Mouse (Mus musculus) limb, embryonic 11.5 days (tissue): ENCODE results near the gene E130208F15Rik. TPM values are rescaled to one million over a fixed set of nuclear protein-coding genes. Genes with fewer than 3 reads are reported as not detected.

ENCODE experiments used
- polyA plus RNA-seq: library from polyadenylated mRNA; unstranded; fragments of >200 nt; fragmentation: Nextera tagmentation; extraction: Ambion mirVana; gene quantifications from 2 replicates; pipeline ENCODE4 v1.2.1, GENCODE M21; 2014

Gene E130208F15Rik
- polyA plus RNA-seq, 1 experiment from 2014 or later = not detected

Other genes with a start within 250 kb of the E130208F15Rik start
- gene Zfp82, start 248.8 kb upstream of the E130208F15Rik start, polyA plus RNA-seq = 4.3 and 4.7 TPM in 2 replicates
- gene Gm26920, start 231.3 kb upstream of the E130208F15Rik start, polyA plus RNA-seq = 3.2 and 4.6 TPM in 2 replicates
- gene Zfp566, start 231.2 kb upstream of the E130208F15Rik start, polyA plus RNA-seq = 17.0 and 19.7 TPM in 2 replicates
- 142 and 150 TPM in 2 replicates for gene Zfp260, start 227.0 kb upstream of the E130208F15Rik start, polyA plus RNA-seq
- gene Zfp382, start 199.8 kb upstream of the E130208F15Rik start, polyA plus RNA-seq = 6.5 and 8.6 TPM in 2 replicates
- gene Zfp146, start 152.0 kb upstream of the E130208F15Rik start, polyA plus RNA-seq = 14.6 and 18.7 TPM in 2 replicates
- gene Cox7a1, start 137.6 kb upstream of the E130208F15Rik start, polyA plus RNA-seq = 2.3 and 2.9 TPM in 2 replicates
- 53.1 and 53.7 TPM in 2 replicates for gene Capns1, start 122.9 kb upstream of the E130208F15Rik start, polyA plus RNA-seq
- gene Polr2i, start 89.8 kb upstream of the E130208F15Rik start, polyA plus RNA-seq = 182 and 186 TPM in 2 replicates
- gene Tbcb, start 89.5 kb upstream of the E130208F15Rik start, polyA plus RNA-seq = 232 and 241 TPM in 2 replicates
- 0.27 TPM in 1 of 2 replicates, not detected in the other for gene Ovol3, start 86.0 kb upstream of the E130208F15Rik start, polyA plus RNA-seq
- gene Thap8, start 41.6 kb upstream of the E130208F15Rik start, polyA plus RNA-seq = 0.16 and 0.19 TPM in 2 replicates
- gene Wdr62, start 41.3 kb upstream of the E130208F15Rik start, polyA plus RNA-seq = 10.4 and 14.9 TPM in 2 replicates
- 64.7 and 70.0 TPM in 2 replicates for gene Clip3, start 30.0 kb upstream of the E130208F15Rik start, polyA plus RNA-seq
- 93.7 and 97.6 TPM in 2 replicates for gene Alkbh6, start 13.0 kb upstream of the E130208F15Rik start, polyA plus RNA-seq
- gene Syne4, start 6.9 kb upstream of the E130208F15Rik start, polyA plus RNA-seq = 72.3 and 75.3 TPM in 2 replicates
- gene Sdhaf1, start 2.2 kb downstream of the E130208F15Rik start, polyA plus RNA-seq = 21.6 TPM in 2 replicates
- 4.9 and 5.0 TPM in 2 replicates for gene Lrfn3, start 41.0 kb downstream of the E130208F15Rik start, polyA plus RNA-seq
- gene Tyrobp, start 92.0 kb downstream of the E130208F15Rik start, polyA plus RNA-seq = 8.4 and 12.6 TPM in 2 replicates
- gene Hcst, start 98.1 kb downstream of the E130208F15Rik start, polyA plus RNA-seq = 0.39 TPM in 1 of 2 replicates, not detected in the other
- gene Nfkbid, start 100.0 kb downstream of the E130208F15Rik start, polyA plus RNA-seq = 0.96 and 1.4 TPM in 2 replicates
- gene Aplp1, start 123.8 kb downstream of the E130208F15Rik start, polyA plus RNA-seq = 16.6 and 18.0 TPM in 2 replicates
- 0.13 TPM in 1 of 2 replicates, not detected in the other for gene Kirrel2, start 135.9 kb downstream of the E130208F15Rik start, polyA plus RNA-seq
- 0.15 TPM in 1 of 2 replicates, not detected in the other for gene Nphs1, start 136.6 kb downstream of the E130208F15Rik start, polyA plus RNA-seq
- 0.33 TPM in 1 of 2 replicates, not detected in the other for gene Prodh2, start 171.9 kb downstream of the E130208F15Rik start, polyA plus RNA-seq
- 12.1 and 12.9 TPM in 2 replicates for gene Arhgap33, start 213.3 kb downstream of the E130208F15Rik start, polyA plus RNA-seq
- gene Hspb6, start 230.4 kb downstream of the E130208F15Rik start, polyA plus RNA-seq = 6.1 and 6.9 TPM in 2 replicates
- gene Proser3, start 230.6 kb downstream of the E130208F15Rik start, polyA plus RNA-seq = 20.0 and 21.9 TPM in 2 replicates
- gene Lin37, start 238.1 kb downstream of the E130208F15Rik start, polyA plus RNA-seq = 40.6 and 46.9 TPM in 2 replicates
- 91.9 and 100 TPM in 2 replicates for gene U2af1l4, start 241.6 kb downstream of the E130208F15Rik start, polyA plus RNA-seq
- gene Gm49396, start 241.6 kb downstream of the E130208F15Rik start, polyA plus RNA-seq = 6.0 and 6.8 TPM in 2 replicates
- 105 and 123 TPM in 2 replicates for gene Psenen, start 241.9 kb downstream of the E130208F15Rik start, polyA plus RNA-seq
- gene Igflr1, start 243.7 kb downstream of the E130208F15Rik start, polyA plus RNA-seq = 3.2 and 3.5 TPM in 2 replicates